Mouse (Mus musculus): ENCODE data around the gene Tas2r117.

Tas2r117 gene

DNA sequence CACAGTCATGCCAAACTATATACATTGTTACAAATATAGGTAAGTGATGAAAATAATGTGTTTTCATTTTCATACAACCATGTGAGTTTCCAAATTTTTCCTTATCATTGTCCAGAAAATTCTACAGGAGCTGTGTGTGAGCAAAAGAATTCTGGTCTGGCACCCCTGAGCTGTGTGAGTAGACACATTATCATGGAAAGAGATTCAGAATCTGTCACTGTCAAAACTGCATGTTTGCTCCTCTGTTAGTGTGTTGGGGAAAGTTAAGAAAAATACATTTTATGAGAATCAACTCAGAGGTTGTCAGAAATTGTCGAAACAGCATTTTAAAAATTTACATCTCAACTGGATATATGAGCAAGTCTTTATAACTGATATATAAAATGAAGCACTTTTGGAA is at the start of gene Tas2r117:
Gene Tas2r117 (plus strand): TSS at position 301 of the 400 bp plus-strand sequence.
- in situ Hi-C loops (cut with MboI; ENCODE audit: unreplicated experiment in 2 of 2), result no loop called here

DNA sequence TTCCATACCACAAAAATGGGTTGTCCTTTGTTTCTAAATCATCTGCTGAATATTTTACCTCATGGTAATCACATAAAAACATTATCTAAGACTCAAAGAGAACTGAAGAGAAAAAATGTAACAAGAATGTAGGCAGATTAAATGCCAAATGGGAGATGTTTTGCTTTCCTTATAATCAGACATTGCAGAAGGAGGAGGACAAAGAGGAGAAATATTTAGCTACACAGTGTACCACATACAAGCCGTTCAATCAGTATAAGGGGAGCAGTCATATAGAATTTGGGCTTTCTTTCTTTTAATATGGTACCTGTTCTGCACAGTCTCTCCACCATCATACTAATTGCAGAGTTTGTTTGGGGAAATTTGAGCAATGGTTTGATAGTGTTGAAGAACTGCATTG is 48.2 kb upstream of the Tas2r117 start, which contains the start of gene Tas2r124:
Gene Tas2r124 (plus strand): TSS at position 301 of the 400 bp plus-strand sequence.
- in situ Hi-C loops (cut with MboI; ENCODE audit: unreplicated experiment in 2 of 2), result no loop called here

DNA sequence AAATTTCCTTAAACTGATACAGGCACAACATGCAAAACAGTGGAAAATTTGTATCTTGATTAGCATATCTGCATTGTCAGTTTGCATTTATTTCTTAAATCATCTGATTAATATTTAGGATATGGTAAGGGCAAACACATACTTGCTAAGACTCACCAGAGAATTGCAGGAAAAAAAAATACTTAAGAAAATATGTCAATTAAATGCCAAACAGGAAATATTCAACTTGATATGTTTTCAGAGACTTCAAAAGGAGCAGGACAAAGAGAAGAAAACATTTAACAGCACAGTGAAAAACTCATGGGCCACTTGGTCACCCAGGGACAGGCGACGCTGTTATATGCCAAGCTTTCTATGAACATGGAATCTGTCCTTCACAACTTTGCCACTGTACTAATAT is 40.8 kb upstream of the Tas2r117 start, which contains the start of gene Tas2r102:
Gene Tas2r102 (plus strand): TSS at position 301 of the 400 bp plus-strand sequence.
- in situ Hi-C loops (cut with MboI; ENCODE audit: unreplicated experiment in 2 of 2), result no loop called here

DNA sequence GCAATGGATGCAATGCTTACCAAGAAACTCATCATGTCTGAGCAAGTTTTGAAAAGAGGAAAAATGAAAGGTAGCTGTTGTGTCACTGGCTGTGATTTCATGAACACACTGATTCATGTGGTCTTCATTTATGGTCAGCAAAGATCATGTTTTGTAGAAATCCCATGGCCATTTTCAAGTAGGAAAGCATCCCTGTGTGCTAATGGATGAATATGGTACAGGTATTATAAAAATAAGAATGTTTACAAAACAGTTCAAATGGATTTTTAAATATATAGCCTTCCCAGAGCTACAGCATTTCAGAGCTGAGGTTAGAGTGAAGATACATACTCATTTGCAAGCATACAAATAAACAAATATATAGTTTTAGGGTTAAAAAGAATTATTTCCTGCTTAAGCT is 24.6 kb upstream of the Tas2r117 start, which contains the start of gene Tas2r136:
Gene Tas2r136 (minus strand): TSS at position 101 of the 400 bp plus-strand sequence.
- in situ Hi-C loops (cut with MboI; ENCODE audit: unreplicated experiment in 2 of 2), result loop anchor here in 1 of 2 experiments (10.0 kb wide), 1 partner anchor 87 kb away; the partner anchor contains the start of gene Tas2r110

DNA sequence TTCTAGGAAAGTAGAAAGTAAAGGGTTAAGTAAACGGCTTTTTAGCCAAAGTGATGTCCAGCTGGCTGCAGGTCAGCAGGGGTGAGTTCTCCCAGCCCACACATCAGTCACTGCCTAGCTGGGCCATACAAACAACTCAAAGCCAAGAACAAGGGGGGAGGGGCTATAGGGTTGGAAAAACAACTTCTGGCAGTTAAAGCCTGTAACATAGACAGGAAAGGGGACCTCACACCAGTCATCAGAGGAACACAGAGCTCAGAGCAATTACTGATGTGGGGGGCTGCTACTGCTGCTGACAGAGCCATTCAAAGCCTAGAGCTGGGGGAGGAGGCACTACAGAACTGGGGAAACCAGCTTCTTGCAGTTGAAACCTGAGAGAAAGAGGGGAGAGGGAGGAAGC is 7.2 kb upstream of the Tas2r117 start:
- in situ Hi-C loops (cut with MboI; ENCODE audit: unreplicated experiment in 2 of 2), result no loop called here

DNA sequence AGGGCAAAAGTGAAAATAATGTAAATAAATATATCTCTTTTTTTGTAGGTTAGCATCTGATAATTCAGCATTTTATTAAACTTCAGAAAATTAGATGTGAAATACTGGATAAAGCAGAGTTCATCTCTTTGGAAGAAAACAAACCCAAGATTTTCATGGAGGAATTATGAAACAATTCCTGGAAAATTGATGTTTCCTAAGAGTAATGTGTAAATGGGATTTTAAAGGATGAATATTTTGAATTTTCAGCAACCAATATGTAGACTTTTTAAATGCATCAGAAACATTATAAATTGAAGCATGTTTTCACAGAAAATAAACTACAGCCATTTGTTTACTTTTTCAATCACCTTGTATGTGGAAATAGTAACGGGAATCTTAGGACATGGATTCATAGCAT is 44.2 kb downstream of the Tas2r117 start, which contains the start of gene Tas2r123:
Gene Tas2r123 (plus strand): TSS at position 301 of the 400 bp plus-strand sequence.
- in situ Hi-C loops (cut with MboI; ENCODE audit: unreplicated experiment in 2 of 2), result loop anchor here in 1 of 2 experiments (10.0 kb wide), 1 partner anchor 202 kb away; no protein-coding TSS in a partner anchor
